Mouse (Mus musculus) CH12.LX (cell line): ENCODE results near the gene Snx9. TPM values are rescaled to one million over a fixed set of nuclear protein-coding genes. Genes with fewer than 3 reads are reported as not detected.

ENCODE experiments used
- DNase-seq: peaks from one replicate; pipeline ENCODE4 v3.0.0-alpha.2; 2013; ENCODE audit errors: extremely low read depth
- H3K27ac ChIP-seq: 2 replicates; pipeline ENCODE4 v1.5.1; 2012; ENCODE audit warnings: low read depth, mild to moderate bottlenecking, control low read depth, moderate library complexity; ENCODE audit not compliant: insufficient read depth
- H3K27me3 ChIP-seq: replicated peaks from 2 replicates; pipeline ENCODE3; 2012; ENCODE audit warnings: inconsistent platforms
- H3K36me3 ChIP-seq, 2 experiments: replicated peaks in 1 of 2; 2 replicates each; pipeline versions ENCODE3 to v1.6.1; 2012; ENCODE audit warnings: inconsistent platforms in 1 of 2, low read length in 1 of 2, mild to moderate bottlenecking in 1 of 2, mixed read lengths in 1 of 2, moderate library complexity in 1 of 2; ENCODE audit not compliant: control insufficient read depth in 1 of 2, insufficient read depth in 1 of 2
- H3K4me1 ChIP-seq, 2 experiments: 2 replicates each; pipeline ENCODE4 v1.6.1; 2012; ENCODE audit warnings: inconsistent platforms in 1 of 2, moderate library complexity in 1 of 2; ENCODE audit not compliant: insufficient read depth in 2 of 2, control insufficient read depth in 1 of 2
- H3K4me2 ChIP-seq: 2 replicates; pipeline ENCODE4 v1.6.1; 2012; ENCODE audit warnings: low read depth, mild to moderate bottlenecking, control low read depth; ENCODE audit not compliant: poor library complexity, insufficient read depth, severe bottlenecking
- H3K4me3 ChIP-seq, 3 experiments: fragments of 150-350 bp in 1 of 3; sonication (generic) in 1 of 3; replicated peaks in 1 of 3; 2 replicates each; pipeline versions ENCODE3 to v1.5.1; 2011 to 2012; ENCODE audit warnings: low read depth in 2 of 3, low read length in 2 of 3, mild to moderate bottlenecking in 2 of 3, moderate library complexity in 2 of 3, control low read depth in 1 of 3, improper control_type of control experiment in 1 of 3, inconsistent platforms in 1 of 3, mixed read lengths in 1 of 3; ENCODE audit not compliant: poor library complexity in 1 of 3
- H3K79me2 ChIP-seq: replicated peaks from 2 replicates; pipeline ENCODE4 v1.6.1; 2012; ENCODE audit warnings: mild to moderate bottlenecking, moderate library complexity; ENCODE audit not compliant: control insufficient read depth, poor library complexity, insufficient read depth, severe bottlenecking; ENCODE audit errors: extremely low read depth
- H3K9ac ChIP-seq: 2 replicates; pipeline ENCODE4 v1.6.1; 2012; ENCODE audit warnings: low read depth, mild to moderate bottlenecking, control low read depth, moderate library complexity; ENCODE audit not compliant: insufficient read depth
- H3K9me3 ChIP-seq: replicated peaks from 2 replicates; pipeline ENCODE3; 2012; ENCODE audit warnings: low read length, inconsistent platforms, mixed read lengths
- CHD2 ChIP-seq: IDR thresholded peaks from 2 replicates; pipeline ENCODE4 v1.6.1; 2011; ENCODE audit warnings: low read length, improper control_type of control experiment
- CTCF ChIP-seq, 2 experiments: IDR thresholded peaks in 1 of 2; conservative IDR thresholded peaks in 1 of 2; 2 replicates each; pipeline ENCODE4 v1.5.1; 2011 to 2012; ENCODE audit warnings: low read depth in 2 of 2, low read length in 2 of 2, improper control_type of control experiment in 1 of 2, inconsistent platforms in 1 of 2, mild to moderate bottlenecking in 1 of 2, moderate library complexity in 1 of 2
- HCFC1 ChIP-seq: IDR thresholded peaks from 2 replicates; pipeline ENCODE4 v1.6.1; 2012; ENCODE audit warnings: low read depth, mild to moderate bottlenecking, inconsistent platforms, low read length, improper control_type of control experiment
- JUN ChIP-seq: IDR thresholded peaks from 2 replicates; pipeline ENCODE4 v1.6.1; 2011; ENCODE audit warnings: low read depth, mild to moderate bottlenecking, low read length, improper control_type of control experiment, moderate library complexity; ENCODE audit not compliant: insufficient read depth
- MAFK ChIP-seq: IDR thresholded peaks from 2 replicates; pipeline ENCODE4 v1.6.1; 2011; ENCODE audit warnings: low read length, improper control_type of control experiment; ENCODE audit not compliant: insufficient replicate concordance
- MAZ ChIP-seq: IDR thresholded peaks from 2 replicates; pipeline ENCODE4 v1.6.1; 2012; ENCODE audit warnings: low read depth, mild to moderate bottlenecking, inconsistent platforms, low read length, improper control_type of control experiment, moderate library complexity
- MEF2A ChIP-seq: IDR thresholded peaks from 2 replicates; pipeline ENCODE4 v1.6.1; 2014; ENCODE audit warnings: low read depth, mild to moderate bottlenecking, inconsistent platforms, low read length, improper control_type of control experiment, borderline replicate concordance
- MXI1 ChIP-seq: IDR thresholded peaks from 2 replicates; pipeline ENCODE4 v1.6.1; 2011; ENCODE audit warnings: mild to moderate bottlenecking, low read depth, low read length, improper control_type of control experiment
- MYC ChIP-seq: IDR thresholded peaks from 2 replicates; pipeline ENCODE4 v1.6.1; 2011; ENCODE audit warnings: low read depth, mild to moderate bottlenecking, improper control_type of control experiment, low read length
- NRF1 ChIP-seq: IDR thresholded peaks from 2 replicates; pipeline ENCODE4 v1.6.1; 2014; ENCODE audit warnings: low read depth, mild to moderate bottlenecking, inconsistent platforms, low read length, improper control_type of control experiment, moderate library complexity
- PAX5 ChIP-seq: IDR thresholded peaks from 2 replicates; pipeline ENCODE4 v1.6.1; 2012; ENCODE audit warnings: low read length, inconsistent platforms, mixed read lengths
- POLR2AphosphoS2 ChIP-seq: IDR thresholded peaks from 2 replicates; pipeline ENCODE4 v1.6.1; 2011; ENCODE audit warnings: low read depth, low read length, improper control_type of control experiment
- RAD21 ChIP-seq: IDR thresholded peaks from 2 replicates; pipeline ENCODE4 v1.6.1; 2011; ENCODE audit warnings: low read depth, mild to moderate bottlenecking, low read length, improper control_type of control experiment, moderate library complexity
- SIN3A ChIP-seq: IDR thresholded peaks from 2 replicates; pipeline ENCODE4 v1.6.1; 2012; ENCODE audit warnings: low read length, improper control_type of control experiment, inconsistent platforms
- SMC3 ChIP-seq: IDR thresholded peaks from 2 replicates; pipeline ENCODE4 v1.6.1; 2011; ENCODE audit warnings: low read depth, low read length, improper control_type of control experiment
- USF2 ChIP-seq: conservative IDR thresholded peaks from 2 replicates; pipeline ENCODE4 v1.6.1; 2011; ENCODE audit warnings: low read depth, low read length, improper control_type of control experiment
- ZC3H11A ChIP-seq: IDR thresholded peaks from 2 replicates; pipeline ENCODE4 v1.6.1; 2012; ENCODE audit warnings: low read depth, mild to moderate bottlenecking, inconsistent platforms, low read length, improper control_type of control experiment
- ZKSCAN1 ChIP-seq: IDR thresholded peaks from 2 replicates; pipeline ENCODE4 v1.6.1; 2012; ENCODE audit warnings: low read depth, inconsistent platforms, low read length, improper control_type of control experiment, borderline replicate concordance
- ZMIZ1 ChIP-seq: IDR thresholded peaks from 2 replicates; pipeline ENCODE4 v1.6.1; 2012; ENCODE audit warnings: low read depth, mild to moderate bottlenecking, inconsistent platforms, low read length, improper control_type of control experiment
- ZNF384 ChIP-seq: IDR thresholded peaks from 2 replicates; pipeline ENCODE4 v1.6.1; 2012; ENCODE audit warnings: low read depth, low read length, improper control_type of control experiment, inconsistent platforms
- dilution Hi-C: fragments of 300-500 bp; cut with MboI; formaldehyde crosslinking; loops from 2 replicates; pipeline ENCODE4 v1.14.3; 2020; ENCODE audit warnings: low sequenced_read_pairs; ENCODE audit not compliant: extremely low pct_unique_long_range_greater_than_20kb, extremely low pct_ligation_motif_present
- in situ Hi-C: fragments of 300-500 bp; cut with MboI; formaldehyde crosslinking; loops from 3 replicates; pipeline ENCODE4 v1.14.3; 2019; ENCODE audit warnings: low sequenced_read_pairs, low pct_ligation_motif_present, low pct_unique_long_range_greater_than_20kb, mixed read lengths
- polyA plus RNA-seq: library from polyadenylated mRNA; unstranded; fragments of >175 nt; gene quantifications from 2 replicates; pipeline ENCODE4 v1.2.1, GENCODE M21; 2012; ENCODE audit warnings: low read depth; ENCODE audit not compliant: insufficient read length
- total RNA-seq, 2 experiments: library from RNA; depleted of rRNA; stranded (reverse); fragments of 300-350 nt in 1 of 2; fragments of >200 nt in 1 of 2; gene quantifications; 2 replicates each; pipeline ENCODE4 v1.2.3; 2012 to 2014

The Snx9 gene
- total and polyA plus RNA-seq, 3 experiments: 16.3 to 26.3 (median 17.1) TPM

GRCm38 (mm10) chr17:5845376-5845775 is 4.2 kb downstream of the Snx9 start:
- Histone ChIP-seq H3K4me3 (no peak overlapping the region), H3K9ac (no peak overlapping the region), H3K4me1 (peaks cover 11 to 26% of the 10 kb centered on the region in 2 experiments), H3K79me2 (peaks cover 22% of the 10 kb centered on the region), H3K36me3 (peaks cover 0 to 16% of the 10 kb centered on the region in 2 experiments), H3K27me3 (no peaks in the 10 kb centered on the region), H3K9me3 (no peaks in the 10 kb centered on the region), H3K4me2 (no peak overlapping the region), H3K27ac (no peak overlapping the region)
- TF ChIP-seq SMC3: no peak
- TF ChIP-seq ZKSCAN1: no peak
- TF ChIP-seq USF2: no peak
- no peak for TF ChIP-seq POLR2AphosphoS2
- TF ChIP-seq SIN3A: no peak
- TF ChIP-seq MAFK: no peak
- no peak for TF ChIP-seq MXI1
- no peak for TF ChIP-seq MAZ
- TF ChIP-seq ZNF384: no peak
- TF ChIP-seq ZC3H11A: no peak
- no peak for DNase-seq
- dilution Hi-C loops (no loop called here), in situ Hi-C loops (no loop called here)

- H3K4me2 ChIP-seq: no peak overlapping the region
- DNase-seq: no peak
- H3K36me3 ChIP-seq: peaks cover 0 to 16% of the 10 kb centered on the region in 2 experiments
- H3K9me3 ChIP-seq: no peaks in the 10 kb centered on the region
- no peaks in the 10 kb centered on the region for H3K27me3 ChIP-seq
- H3K27ac ChIP-seq: no peak overlapping the region
- no peak overlapping the region for H3K4me3 ChIP-seq
- dilution Hi-C loops: no loop called here
- H3K9ac ChIP-seq: no peak overlapping the region
- no peak for TF ChIP-seq HCFC1
- no peak for TF ChIP-seq ZKSCAN1
- TF ChIP-seq MEF2A: no peak
- TF ChIP-seq USF2: no peak
- no peak for TF ChIP-seq NRF1
- no peak for TF ChIP-seq ZC3H11A
- TF ChIP-seq CTCF (conservative IDR thresholded peaks at IDR 0.05 in 1 of 2, IDR thresholded peaks at IDR 0.05 in 1 of 2; ENCODE audit: low read depth in 2 of 2, low read length in 2 of 2): no peak
- TF ChIP-seq MAZ: no peak
- TF ChIP-seq PAX5: no peak
- TF ChIP-seq ZMIZ1: no peak
- no peak for TF ChIP-seq MYC
- TF ChIP-seq CHD2: no peak
- no peak for TF ChIP-seq JUN
- no peak for TF ChIP-seq ZNF384
- TF ChIP-seq SIN3A: no peak
- TF ChIP-seq RAD21: no peak
- peaks cover 22% of the 10 kb centered on the region for H3K79me2 ChIP-seq
- peaks cover 12 to 26% of the 10 kb centered on the region in 2 experiments for H3K4me1 ChIP-seq
- in situ Hi-C loops: no loop called here
Measured at GRCm38 (mm10) chr17:5846101-5846500, 5.0 kb downstream of the Snx9 start.
